Mouse (Mus musculus): ENCODE data around the gene Zfp72. TPM values are rescaled to one million over a fixed set of nuclear protein-coding genes. Genes with fewer than 3 reads are reported as not detected.

Gene Zfp72
- polyA plus RNA-seq, 1 experiment from 2014 or later: 7.1 TPM

- peaks cover 41% of the 10 kb centered on the region for H3K36me3 ChIP-seq (ENCODE audit: insufficient read depth, low read length)
- no peaks in the 10 kb centered on the region for H3K4me1 ChIP-seq (ENCODE audit: insufficient read depth, low read length)
- H3K27ac ChIP-seq (ENCODE audit: low read length): no peak overlapping the region
- no peaks in the 10 kb centered on the region for H3K27me3 ChIP-seq (ENCODE audit: insufficient read depth, low read length)
- H3K4me2 ChIP-seq (replicated peaks; ENCODE audit: low read depth, low read length): no peak overlapping the region
- ATAC-seq (ENCODE audit: low FRiP score, low TSS enrichment): no peak
- H3K4me3 ChIP-seq (ENCODE audit: low read length): no peak overlapping the region
- no peak overlapping the region for H3K9ac ChIP-seq (replicated peaks; ENCODE audit: low read length)
- 95% methylated on average over 2 of the region's 2 CpGs for WGBS
- H3K9me3 ChIP-seq (ENCODE audit: low read length): no peaks in the 10 kb centered on the region
These were observed 28.4 kb downstream of the Zfp72 start for GRCm38 (mm10) chr13:74362218-74362617.

GRCm38 (mm10) chr13:74356491-74356890 is 34.1 kb downstream of the Zfp72 start:
- Histone ChIP-seq H3K27me3 (ENCODE audit: insufficient read depth, low read length) (no peaks in the 10 kb centered on the region), H3K4me1 (ENCODE audit: insufficient read depth, low read length) (no peaks in the 10 kb centered on the region), H3K9ac (replicated peaks; ENCODE audit: low read length) (no peak overlapping the region), H3K9me3 (ENCODE audit: low read length) (no peaks in the 10 kb centered on the region), H3K4me2 (replicated peaks; ENCODE audit: low read depth, low read length) (no peak overlapping the region), H3K27ac (ENCODE audit: low read length) (no peak overlapping the region), H3K4me3 (ENCODE audit: low read length) (no peak overlapping the region), H3K36me3 (ENCODE audit: insufficient read depth, low read length) (peaks cover 57% of the 10 kb centered on the region)
- 97% methylated on average over 13 of the region's 13 CpGs for WGBS
- ATAC-seq (ENCODE audit: low FRiP score, low TSS enrichment): no peak

GRCm38 (mm10) chr13:74350435-74350906 is 40.2 kb downstream of the Zfp72 start:
- peak; percentile 64 for ATAC-seq (ENCODE audit: low FRiP score, low TSS enrichment)
- Histone ChIP-seq H3K9ac (replicated peaks; ENCODE audit: low read length) (peak overlapping the region; percentile 92), H3K9me3 (ENCODE audit: low read length) (no peaks in the 10 kb centered on the region), H3K27ac (ENCODE audit: low read length) (peak overlapping the region; percentile 87; the same call in 1 of the 2 replicates), H3K27me3 (ENCODE audit: insufficient read depth, low read length) (no peaks in the 10 kb centered on the region), H3K4me3 (ENCODE audit: low read length) (peak overlapping the region; percentile 80), H3K4me2 (replicated peaks; ENCODE audit: low read depth, low read length) (peak overlapping the region; percentile 65), H3K4me1 (ENCODE audit: insufficient read depth, low read length) (peaks cover 21% of the 10 kb centered on the region), H3K36me3 (ENCODE audit: insufficient read depth, low read length) (peaks cover 13% of the 10 kb centered on the region)
- 2% methylated on average over 15 of the region's 15 CpGs for WGBS

- H3K9ac ChIP-seq (replicated peaks; ENCODE audit: low read length): peak within 1 kb of the TSS; percentile 92
- H3K36me3 ChIP-seq (ENCODE audit: insufficient read depth, low read length): peaks cover 13% of the 10 kb centered on the region
- no peaks in the 10 kb centered on the region for H3K9me3 ChIP-seq (ENCODE audit: low read length)
- H3K4me1 ChIP-seq (ENCODE audit: insufficient read depth, low read length): peaks cover 21% of the 10 kb centered on the region
- peak; percentile 98 for ATAC-seq (ENCODE audit: low FRiP score, low TSS enrichment)
- peak within 1 kb of the TSS; percentile 87 for H3K27ac ChIP-seq (ENCODE audit: low read length)
- H3K4me3 ChIP-seq (ENCODE audit: low read length): peak within 1 kb of the TSS; percentile 80
- no peaks in the 10 kb centered on the region for H3K27me3 ChIP-seq (ENCODE audit: insufficient read depth, low read length)
- under 1% methylated on average over 57 of the region's 57 CpGs for WGBS
- peak within 1 kb of the TSS; percentile 65 for H3K4me2 ChIP-seq (replicated peaks; ENCODE audit: low read depth, low read length)
These were observed 40.8 kb downstream of the Zfp72 start, which contains the start of the genes Sdha and Ccdc127 for GRCm38 (mm10) chr13:74349566-74350434. Gene Sdha, minus strand, starts transcription at chr13:74350280. Gene Ccdc127, plus strand, starts transcription at chr13:74350309.

GRCm38 (mm10) chr13:74341036-74341435 is 49.6 kb downstream of the Zfp72 start:
- ATAC-seq (ENCODE audit: low FRiP score, low TSS enrichment): 0 out of 2 replicates have a peak, but pooled peaks have one; percentile 69
- Histone ChIP-seq H3K4me3 (ENCODE audit: low read length) (no peak overlapping the region), H3K36me3 (ENCODE audit: insufficient read depth, low read length) (peaks cover 55% of the 10 kb centered on the region), H3K9ac (replicated peaks; ENCODE audit: low read length) (no peak overlapping the region), H3K27me3 (ENCODE audit: insufficient read depth, low read length) (no peaks in the 10 kb centered on the region), H3K9me3 (ENCODE audit: low read length) (no peaks in the 10 kb centered on the region), H3K4me1 (ENCODE audit: insufficient read depth, low read length) (no peaks in the 10 kb centered on the region), H3K27ac (ENCODE audit: low read length) (no peak overlapping the region), H3K4me2 (replicated peaks; ENCODE audit: low read depth, low read length) (no peak overlapping the region)
- WGBS: 48% methylated on average over 3 of the region's 3 CpGs

- Histone ChIP-seq H3K4me1 (ENCODE audit: insufficient read depth, low read length) (no peaks in the 10 kb centered on the region), H3K27me3 (ENCODE audit: insufficient read depth, low read length) (no peaks in the 10 kb centered on the region), H3K9me3 (ENCODE audit: low read length) (no peaks in the 10 kb centered on the region), H3K36me3 (ENCODE audit: insufficient read depth, low read length) (peaks cover 60% of the 10 kb centered on the region), H3K4me3 (ENCODE audit: low read length) (no peak overlapping the region), H3K27ac (ENCODE audit: low read length) (no peak overlapping the region), H3K4me2 (replicated peaks; ENCODE audit: low read depth, low read length) (no peak overlapping the region), H3K9ac (replicated peaks; ENCODE audit: low read length) (no peak overlapping the region)
- ATAC-seq (ENCODE audit: low FRiP score, low TSS enrichment): no peak
These were observed 61.3 kb downstream of the Zfp72 start for GRCm38 (mm10) chr13:74329321-74329720.

MicroRNAs within 50 kb of the gene (microRNA counts, 519-probe panel; counts per million panel counts)
- 104 counts per million, percentile 35 among the panel's probes with 10 or more counts for microRNA mmu-miR-692

Small RNA genes lying within 50 kb of the gene (microRNA-seq; reads per million reads assigned to microRNA genes)
- gene Mir692-3: not detected

Other genes with a start within 250 kb of the Zfp72 start
- gene Exoc3, start 182.1 kb downstream of the Zfp72 start, polyA plus RNA-seq (2015; fragmentation: Nextera tagmentation; extraction: Ambion mirVana): 68.1 and 70.0 TPM in 2 replicates
- 0.46 and 0.55 TPM in 2 replicates for gene Ahrr, start 98.5 kb downstream of the Zfp72 start, polyA plus RNA-seq (2015; fragmentation: Nextera tagmentation; extraction: Ambion mirVana)
- gene Pdcd6, start 73.3 kb downstream of the Zfp72 start, polyA plus RNA-seq (2015; fragmentation: Nextera tagmentation; extraction: Ambion mirVana): 166 and 172 TPM in 2 replicates
- gene Sdha, start 40.6 kb downstream of the Zfp72 start, polyA plus RNA-seq (2015; fragmentation: Nextera tagmentation; extraction: Ambion mirVana): 383 and 417 TPM in 2 replicates
- gene Ccdc127, start 40.5 kb downstream of the Zfp72 start, polyA plus RNA-seq (2015; fragmentation: Nextera tagmentation; extraction: Ambion mirVana): 45.2 and 58.1 TPM in 2 replicates
- not detected in 2 replicates for gene Lrrc14b, start 26.8 kb downstream of the Zfp72 start, polyA plus RNA-seq (2015; fragmentation: Nextera tagmentation; extraction: Ambion mirVana)
- gene Ftl1-ps1, start 8.9 kb upstream of the Zfp72 start, polyA plus RNA-seq (2015; fragmentation: Nextera tagmentation; extraction: Ambion mirVana): 93.4 and 207 TPM in 2 replicates
- 25.7 and 27.4 TPM in 2 replicates for gene Zfp825, start 103.2 kb upstream of the Zfp72 start, polyA plus RNA-seq (2015; fragmentation: Nextera tagmentation; extraction: Ambion mirVana)
- gene Erap1, start 248.7 kb upstream of the Zfp72 start, polyA plus RNA-seq (2015; fragmentation: Nextera tagmentation; extraction: Ambion mirVana): 19.3 and 21.4 TPM in 2 replicates

Data from kidney, embryonic 16.5 days (tissue).